12 mouse cellular contexts compared by ENCODE assay signal in genomic region chr12:80224241-80224731, GRCm38 (mm10). TPM values are rescaled to one million over a fixed set of nuclear protein-coding genes. Genes with fewer than 3 reads are reported as not detected.
A peak's percentile ranks its signal among the peaks of the same experiment; 100 is the strongest.
DNase-seq lines count a peak whose midpoint lies in the region; ATAC-seq and TF ChIP-seq lines count a peak whose summit lies in the region.
"Had no signal": no experiment of that assay in that cellular context is flagged by ENCODE, and none has a peak within 500 bp of the region (broad histone marks: within the 10 kb centered on the region; RNA-seq: fewer than 3 reads in every experiment).

No protein-coding gene starts in this region.

- WGBS in heart, embryonic 15.5 days, result 41% methylated on average over 8 of the region's 8 CpGs
- WGBS in limb, embryonic 10.5 days, result 55% methylated on average over 8 of the region's 8 CpGs

- intact Hi-C loops in heart, postnatal 10 days (cut with DNase I), result no loop called here
- intact Hi-C loops in gastrocnemius, adult 2 months (cut with DNase I), result no loop called here

- H3K27me3 ChIP-seq in heart, embryonic 15.5 days, result no peaks in the 10 kb centered on the region
- H3K27me3 ChIP-seq in E14TG2a.4 (ENCODE audit: insufficient read depth, low read length), result no peaks in the 10 kb centered on the region
- no peaks in the 10 kb centered on the region for H3K27me3 ChIP-seq in limb, embryonic 10.5 days (ENCODE audit: low read depth, poor library complexity, severe bottlenecking)
- H3K27me3 ChIP-seq: hindbrain, embryonic 15.5 days had no signal

- H3K4me2 ChIP-seq in heart, embryonic 15.5 days, result no peak overlapping the region
- H3K4me2 ChIP-seq: hindbrain, embryonic 15.5 days had no signal

- no peak for TF ChIP-seq CTCF in E14TG2a.4 (conservative IDR thresholded peaks at IDR 0.05; ENCODE audit: low read length)
- no peak for TF ChIP-seq CTCF in gastrocnemius, adult 2 months (IDR thresholded peaks at IDR 0.05)

- H3K4me1 ChIP-seq in heart, embryonic 15.5 days (replicated peaks), result peaks cover 93% of the 10 kb centered on the region
- H3K4me1 ChIP-seq in E14TG2a.4 (replicated peaks; ENCODE audit: low read depth, low read length), result peaks cover 98% of the 10 kb centered on the region
- peaks cover 79% of the 10 kb centered on the region for H3K4me1 ChIP-seq in limb, embryonic 10.5 days

- no peak overlapping the region for H3K4me3 ChIP-seq in heart, embryonic 15.5 days
- H3K4me3 ChIP-seq in E14TG2a.4 (replicated peaks; ENCODE audit: low read length), result peak overlapping the region; percentile 58
- no peak overlapping the region for H3K4me3 ChIP-seq in limb, embryonic 10.5 days
- no peak overlapping the region for H3K4me3 ChIP-seq in gastrocnemius, adult 2 months
- H3K4me3 ChIP-seq: hindbrain, embryonic 15.5 days had no signal

- H3K36me3 ChIP-seq in heart, embryonic 15.5 days, result no peaks in the 10 kb centered on the region
- peaks cover 28% of the 10 kb centered on the region for H3K36me3 ChIP-seq in E14TG2a.4 (ENCODE audit: insufficient read depth, low read length)
- peaks cover 45% of the 10 kb centered on the region for H3K36me3 ChIP-seq in limb, embryonic 10.5 days
- H3K36me3 ChIP-seq: hindbrain, embryonic 15.5 days had no signal

- ATAC-seq in heart, embryonic 15.5 days (replicated peaks; ENCODE audit: insufficient number of reproducible peaks, insufficient read depth, low FRiP score, low read depth), result no peak

- H3K9ac ChIP-seq in heart, embryonic 15.5 days, result no peak overlapping the region
- H3K9ac ChIP-seq: hindbrain, embryonic 15.5 days had no signal

- peak overlapping the region; percentile 3; the same call in 1 of the 2 replicates for H3K27ac ChIP-seq in heart, embryonic 15.5 days
- peak overlapping the region; percentile 81 for H3K27ac ChIP-seq in limb, embryonic 10.5 days
- H3K27ac ChIP-seq in gastrocnemius, adult 2 months, result no peak overlapping the region
- H3K27ac ChIP-seq: hindbrain, embryonic 15.5 days had no signal

- no peaks in the 10 kb centered on the region for H3K9me3 ChIP-seq in heart, embryonic 15.5 days (replicated peaks)
- H3K9me3 ChIP-seq in E14TG2a.4 (ENCODE audit: low read length), result no peaks in the 10 kb centered on the region
- no peaks in the 10 kb centered on the region for H3K9me3 ChIP-seq in limb, embryonic 10.5 days (replicated peaks)
- H3K9me3 ChIP-seq: hindbrain, embryonic 15.5 days had no signal

- no peak for DNase-seq in heart, postnatal 10 days
- peak; percentile 81 for DNase-seq in R1 (ENCODE audit: low read depth, low spot score)
- no peak for DNase-seq in limb, embryonic 10.5 days (ENCODE audit: low spot score)
- DNase-seq in urinary bladder, postnatal 36 days (ENCODE audit: low spot score in 2 of 2), result no peak
- no peak for DNase-seq in cerebellum, adult 11-12 months
- DNase-seq in gastrocnemius, adult 2 months, result no peak
- DNase-seq: adrenal gland, postnatal 10 days; kidney, postnatal 14 days; thymus, adult 2 months had no signal

RNA-seq across cellular contexts. Expression of gene Actn1, which starts 35.9 kb away (rescaled TPM):
- 29.2 and 42.3 TPM in 2 replicates for polyA plus RNA-seq in heart, embryonic 15.5 days (2015; fragmentation: Nextera tagmentation; extraction: Ambion mirVana)
- 10 to 100 TPM; 70.7 to 71.9 TPM for total RNA-seq in heart, postnatal 10 days (2021)
- 48.6 and 49.5 TPM in 2 replicates for polyA plus RNA-seq in limb, embryonic 10.5 days (2016; fragmentation: Nextera tagmentation; extraction: Ambion mirVana)
- 10 to 100 TPM in 1 of 2 experiments, 1 to 10 TPM in 1; 8.4 to 11.9 TPM for total RNA-seq in gastrocnemius, adult 2 months (2021)

Comparison
In these comparisons a context has a peak if more than half of its experiments do, and no peak if none do; other contexts are left out.
1. RNA of gene Actn1, which starts 35.9 kb away (total RNA-seq): 70.7 to 71.9 TPM in heart, postnatal 10 days; 8.4 to 11.9 TPM in gastrocnemius, adult 2 months; every median in the first group is over 4 times any median in the second.